Mouse (Mus musculus): ENCODE measurements at regions not wholly inside any gene's neighbourhood (a gene's known extent, or its start where the extent isn't known, plus 50 kb on each side); places are given as distances from the start of the nearest gene placed in this dataset.

- no peak for ATAC-seq (ENCODE audit: insufficient number of reproducible peaks, low FRiP score, low TSS enrichment, low read depth)
- 68% methylated on average over 2 of the region's 2 CpGs for WGBS
- H3K36me3 ChIP-seq (ENCODE audit: control insufficient read depth, insufficient read depth, low read length), result no peaks in the 10 kb centered on the region
- H3K4me3 ChIP-seq (ENCODE audit: low read depth, low read length), result no peak overlapping the region
- no peak for DNase-seq (ENCODE audit: low spot score)
- H3K4me2 ChIP-seq (ENCODE audit: low read depth, severe bottlenecking), result no peak overlapping the region
- H3K9me3 ChIP-seq (ENCODE audit: control insufficient read depth, low read length), result no peaks in the 10 kb centered on the region
- no peak overlapping the region for H3K9ac ChIP-seq (ENCODE audit: low read length)
- no peaks in the 10 kb centered on the region for H3K4me1 ChIP-seq (ENCODE audit: control insufficient read depth, insufficient read depth, low read length)
- H3K27me3 ChIP-seq (ENCODE audit: control insufficient read depth, insufficient read depth, low read length), result no peaks in the 10 kb centered on the region
- H3K27ac ChIP-seq (replicated peaks; ENCODE audit: low read depth, low read length), result no peak overlapping the region
Observed at GRCm38 (mm10) chr15:40339746-40340145, 205.6 kb downstream of the 9330182O14Rik start.

- no peak overlapping the region for H3K4me3 ChIP-seq (ENCODE audit: low read depth, low read length)
- DNase-seq (ENCODE audit: low spot score), result no peak
- no peak for ATAC-seq (ENCODE audit: insufficient number of reproducible peaks, low FRiP score, low TSS enrichment, low read depth)
- H3K27ac ChIP-seq (replicated peaks; ENCODE audit: low read depth, low read length), result no peak overlapping the region
- H3K36me3 ChIP-seq (ENCODE audit: control insufficient read depth, insufficient read depth, low read length), result no peaks in the 10 kb centered on the region
- no peaks in the 10 kb centered on the region for H3K9me3 ChIP-seq (ENCODE audit: control insufficient read depth, low read length)
- no peak overlapping the region for H3K4me2 ChIP-seq (ENCODE audit: low read depth, severe bottlenecking)
- WGBS, result 76% methylated on average over 1 of the region's 1 CpGs
- H3K27me3 ChIP-seq (ENCODE audit: control insufficient read depth, insufficient read depth, low read length), result no peaks in the 10 kb centered on the region
- no peaks in the 10 kb centered on the region for H3K4me1 ChIP-seq (ENCODE audit: control insufficient read depth, insufficient read depth, low read length)
- no peak overlapping the region for H3K9ac ChIP-seq (ENCODE audit: low read length)
Observed at GRCm38 (mm10) chr15:40340269-40340668, 206.1 kb downstream of the 9330182O14Rik start.

- H3K4me1 ChIP-seq (ENCODE audit: control insufficient read depth, insufficient read depth, low read length), result no peaks in the 10 kb centered on the region
- H3K9me3 ChIP-seq (ENCODE audit: control insufficient read depth, low read length), result no peaks in the 10 kb centered on the region
- H3K27me3 ChIP-seq (ENCODE audit: control insufficient read depth, insufficient read depth, low read length), result no peaks in the 10 kb centered on the region
- H3K4me3 ChIP-seq (ENCODE audit: low read depth, low read length), result no peak overlapping the region
- H3K27ac ChIP-seq (replicated peaks; ENCODE audit: low read depth, low read length), result no peak overlapping the region
- DNase-seq (ENCODE audit: low spot score) (no peak), ATAC-seq (ENCODE audit: insufficient number of reproducible peaks, low FRiP score, low TSS enrichment, low read depth) (no peak)
- no peak overlapping the region for H3K9ac ChIP-seq (ENCODE audit: low read length)
- no peak overlapping the region for H3K4me2 ChIP-seq (ENCODE audit: low read depth, severe bottlenecking)
- H3K36me3 ChIP-seq (ENCODE audit: control insufficient read depth, insufficient read depth, low read length), result no peaks in the 10 kb centered on the region
Observed at GRCm38 (mm10) chr15:40351473-40351872, 217.3 kb downstream of the 9330182O14Rik start.

GRCm38 (mm10) chr15:40354802-40355487, 220.8 kb downstream of the 9330182O14Rik start:
- no peaks in the 10 kb centered on the region for H3K27me3 ChIP-seq (ENCODE audit: control insufficient read depth, insufficient read depth, low read length)
- DNase-seq (ENCODE audit: low spot score) (no peak), ATAC-seq (ENCODE audit: insufficient number of reproducible peaks, low FRiP score, low TSS enrichment, low read depth) (no peak)
- no peak overlapping the region for H3K4me3 ChIP-seq (ENCODE audit: low read depth, low read length)
- 84% methylated on average over 10 of the region's 10 CpGs for WGBS
- H3K4me2 ChIP-seq (ENCODE audit: low read depth, severe bottlenecking), result no peak overlapping the region
- H3K9ac ChIP-seq (ENCODE audit: low read length), result no peak overlapping the region
- H3K36me3 ChIP-seq (ENCODE audit: control insufficient read depth, insufficient read depth, low read length), result no peaks in the 10 kb centered on the region
- no peak overlapping the region for H3K27ac ChIP-seq (replicated peaks; ENCODE audit: low read depth, low read length)
- H3K4me1 ChIP-seq (ENCODE audit: control insufficient read depth, insufficient read depth, low read length), result no peaks in the 10 kb centered on the region
- no peaks in the 10 kb centered on the region for H3K9me3 ChIP-seq (ENCODE audit: control insufficient read depth, low read length)

- Histone ChIP-seq H3K9ac (ENCODE audit: low read length) (no peak overlapping the region), H3K27ac (replicated peaks; ENCODE audit: low read depth, low read length) (no peak overlapping the region), H3K4me1 (ENCODE audit: control insufficient read depth, insufficient read depth, low read length) (no peaks in the 10 kb centered on the region), H3K9me3 (ENCODE audit: control insufficient read depth, low read length) (no peaks in the 10 kb centered on the region), H3K36me3 (ENCODE audit: control insufficient read depth, insufficient read depth, low read length) (no peaks in the 10 kb centered on the region), H3K27me3 (ENCODE audit: control insufficient read depth, insufficient read depth, low read length) (no peaks in the 10 kb centered on the region), H3K4me2 (ENCODE audit: low read depth, severe bottlenecking) (no peak overlapping the region), H3K4me3 (ENCODE audit: low read depth, low read length) (no peak overlapping the region)
- 84% methylated on average over 3 of the region's 3 CpGs for WGBS
- DNase-seq (ENCODE audit: low spot score), result no peak
- ATAC-seq (ENCODE audit: insufficient number of reproducible peaks, low FRiP score, low TSS enrichment, low read depth), result no peak
Observed at GRCm38 (mm10) chr15:40356096-40356495, 221.9 kb downstream of the 9330182O14Rik start.

GRCm38 (mm10) chr15:40358341-40358740, 224.2 kb downstream of the 9330182O14Rik start:
- Histone ChIP-seq H3K4me1 (ENCODE audit: control insufficient read depth, insufficient read depth, low read length) (no peaks in the 10 kb centered on the region), H3K9ac (ENCODE audit: low read length) (no peak overlapping the region), H3K4me2 (ENCODE audit: low read depth, severe bottlenecking) (no peak overlapping the region), H3K9me3 (ENCODE audit: control insufficient read depth, low read length) (no peaks in the 10 kb centered on the region), H3K36me3 (ENCODE audit: control insufficient read depth, insufficient read depth, low read length) (no peaks in the 10 kb centered on the region), H3K4me3 (ENCODE audit: low read depth, low read length) (no peak overlapping the region), H3K27ac (replicated peaks; ENCODE audit: low read depth, low read length) (no peak overlapping the region), H3K27me3 (ENCODE audit: control insufficient read depth, insufficient read depth, low read length) (no peaks in the 10 kb centered on the region)
- ATAC-seq (ENCODE audit: insufficient number of reproducible peaks, low FRiP score, low TSS enrichment, low read depth), result no peak
- WGBS, result 74% methylated on average over 2 of the region's 2 CpGs
- no peak for DNase-seq (ENCODE audit: low spot score)

- WGBS, result 90% methylated on average over 11 of the region's 11 CpGs
Observed at GRCm38 (mm10) chr15:40361849-40362533, 227.8 kb downstream of the 9330182O14Rik start.

GRCm38 (mm10) chr15:40364221-40364621, 230.1 kb downstream of the 9330182O14Rik start:
- DNase-seq (ENCODE audit: low spot score) (no peak), ATAC-seq (ENCODE audit: insufficient number of reproducible peaks, low FRiP score, low TSS enrichment, low read depth) (no peak)
- no peak overlapping the region for H3K4me2 ChIP-seq (ENCODE audit: low read depth, severe bottlenecking)
- H3K4me3 ChIP-seq (ENCODE audit: low read depth, low read length), result no peak overlapping the region
- no peaks in the 10 kb centered on the region for H3K4me1 ChIP-seq (ENCODE audit: control insufficient read depth, insufficient read depth, low read length)
- H3K36me3 ChIP-seq (ENCODE audit: control insufficient read depth, insufficient read depth, low read length), result no peaks in the 10 kb centered on the region
- H3K27ac ChIP-seq (replicated peaks; ENCODE audit: low read depth, low read length), result no peak overlapping the region
- no peak overlapping the region for H3K9ac ChIP-seq (ENCODE audit: low read length)
- 72% methylated on average over 1 of the region's 1 CpGs for WGBS
- no peaks in the 10 kb centered on the region for H3K9me3 ChIP-seq (ENCODE audit: control insufficient read depth, low read length)
- no peaks in the 10 kb centered on the region for H3K27me3 ChIP-seq (ENCODE audit: control insufficient read depth, insufficient read depth, low read length)

More at GRCm38 (mm10) chr15:40361849-40362533, 227.8 kb downstream of the 9330182O14Rik start:
- no peaks in the 10 kb centered on the region for H3K27me3 ChIP-seq (ENCODE audit: control insufficient read depth, insufficient read depth, low read length)
- H3K9me3 ChIP-seq (ENCODE audit: control insufficient read depth, low read length), result no peaks in the 10 kb centered on the region
- ATAC-seq (ENCODE audit: insufficient number of reproducible peaks, low FRiP score, low TSS enrichment, low read depth) (no peak), DNase-seq (ENCODE audit: low spot score) (no peak)
- no peak overlapping the region for H3K4me3 ChIP-seq (ENCODE audit: low read depth, low read length)
- no peaks in the 10 kb centered on the region for H3K4me1 ChIP-seq (ENCODE audit: control insufficient read depth, insufficient read depth, low read length)
- no peak overlapping the region for H3K4me2 ChIP-seq (ENCODE audit: low read depth, severe bottlenecking)
- no peaks in the 10 kb centered on the region for H3K36me3 ChIP-seq (ENCODE audit: control insufficient read depth, insufficient read depth, low read length)
- H3K27ac ChIP-seq (replicated peaks; ENCODE audit: low read depth, low read length), result no peak overlapping the region
- no peak overlapping the region for H3K9ac ChIP-seq (ENCODE audit: low read length)

All from limb, embryonic 11.5 days (tissue).